Mouse (Mus musculus): ENCODE measurements at regions not wholly inside any gene's neighbourhood (a gene's known extent, or its start where the extent isn't known, plus 50 kb on each side); places are given as distances from the start of the nearest gene placed in this dataset.

DNA sequence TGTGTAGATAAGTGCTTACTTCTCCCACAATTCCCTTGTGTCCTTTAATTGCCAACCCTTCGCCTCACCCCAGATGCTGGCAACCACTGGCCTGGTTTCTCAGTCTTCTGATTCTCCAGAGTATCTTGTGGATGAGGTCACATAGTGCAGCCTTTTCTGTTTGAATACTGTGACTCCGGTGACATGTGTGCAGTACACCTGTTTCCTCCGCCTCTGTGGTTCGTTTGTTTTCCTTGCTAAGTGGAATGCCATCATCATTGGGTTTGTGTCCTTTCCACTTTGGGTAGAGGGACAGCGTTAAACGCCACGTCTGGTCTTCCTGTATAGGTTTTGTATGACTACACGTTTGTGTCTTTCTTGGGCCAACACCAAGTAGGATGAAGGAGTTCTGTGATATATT, 224.9 kb downstream of the Pmp22 start:
- no peaks in the 10 kb centered on the region for H3K36me3 ChIP-seq (ENCODE audit: insufficient read depth, low read length)
- ATAC-seq (ENCODE audit: low FRiP score) (no peak), DNase-seq (ENCODE audit: low spot score) (no peak)
- no peak for TF ChIP-seq CTCF (IDR thresholded peaks at IDR 0.05)
- no peak overlapping the region for H3K9ac ChIP-seq (replicated peaks; ENCODE audit: low read length, poor library complexity, severe bottlenecking)
- no peaks in the 10 kb centered on the region for H3K4me1 ChIP-seq (ENCODE audit: insufficient read depth, low read length)
- no peak overlapping the region for H3K27ac ChIP-seq (ENCODE audit: low read depth, low read length)
- no peaks in the 10 kb centered on the region for H3K27me3 ChIP-seq (ENCODE audit: insufficient read depth, low read length)
- H3K4me3 ChIP-seq (ENCODE audit: low read depth, low read length) = no peak overlapping the region
- no peak overlapping the region for H3K4me2 ChIP-seq (ENCODE audit: low read depth, low read length, poor library complexity, severe bottlenecking)
- no peaks in the 10 kb centered on the region for H3K9me3 ChIP-seq (ENCODE audit: low read length)
- 95% methylated on average over 8 of the region's 8 CpGs for WGBS

DNA sequence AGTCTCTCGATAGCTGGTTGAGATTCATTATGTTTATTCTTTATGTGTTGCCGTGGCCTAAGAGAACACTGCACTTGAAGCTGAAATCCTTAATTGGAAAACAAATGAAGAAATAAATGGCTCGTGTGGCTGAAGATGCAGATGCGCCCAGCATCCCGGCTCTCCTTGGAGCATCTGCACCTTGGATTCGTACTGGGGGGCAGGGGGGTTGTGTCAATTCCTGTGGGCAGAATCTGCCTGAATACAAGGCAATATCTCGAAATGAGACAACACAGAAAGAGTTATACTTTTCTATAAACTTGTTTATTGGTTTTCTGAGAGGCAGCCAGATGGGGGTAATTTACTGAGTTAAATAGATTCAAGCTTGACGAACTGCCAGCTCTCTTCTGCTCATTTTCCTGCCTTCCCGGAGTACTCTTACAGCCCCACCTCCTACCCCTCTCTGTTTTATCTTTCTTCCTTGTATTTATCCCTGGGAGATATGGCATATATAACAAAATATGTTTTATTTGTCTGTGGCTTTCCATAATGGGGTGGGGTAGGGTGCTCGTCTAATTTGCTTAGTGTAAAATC, 229.1 kb downstream of the Pmp22 start:
- Histone ChIP-seq H3K4me3 (ENCODE audit: low read depth, low read length) (no peak overlapping the region), H3K9ac (replicated peaks; ENCODE audit: low read length, poor library complexity, severe bottlenecking) (no peak overlapping the region), H3K27ac (ENCODE audit: low read depth, low read length) (no peak overlapping the region), H3K4me2 (ENCODE audit: low read depth, low read length, poor library complexity, severe bottlenecking) (no peak overlapping the region), H3K27me3 (ENCODE audit: insufficient read depth, low read length) (no peaks in the 10 kb centered on the region), H3K36me3 (ENCODE audit: insufficient read depth, low read length) (no peaks in the 10 kb centered on the region), H3K9me3 (ENCODE audit: low read length) (no peaks in the 10 kb centered on the region), H3K4me1 (ENCODE audit: insufficient read depth, low read length) (no peaks in the 10 kb centered on the region)
- peak; percentile 46 for DNase-seq (ENCODE audit: low spot score)
- no peak for TF ChIP-seq CTCF (IDR thresholded peaks at IDR 0.05)
- no peak for ATAC-seq (ENCODE audit: low FRiP score)
- WGBS = 79% methylated on average over 10 of the region's 10 CpGs

DNA sequence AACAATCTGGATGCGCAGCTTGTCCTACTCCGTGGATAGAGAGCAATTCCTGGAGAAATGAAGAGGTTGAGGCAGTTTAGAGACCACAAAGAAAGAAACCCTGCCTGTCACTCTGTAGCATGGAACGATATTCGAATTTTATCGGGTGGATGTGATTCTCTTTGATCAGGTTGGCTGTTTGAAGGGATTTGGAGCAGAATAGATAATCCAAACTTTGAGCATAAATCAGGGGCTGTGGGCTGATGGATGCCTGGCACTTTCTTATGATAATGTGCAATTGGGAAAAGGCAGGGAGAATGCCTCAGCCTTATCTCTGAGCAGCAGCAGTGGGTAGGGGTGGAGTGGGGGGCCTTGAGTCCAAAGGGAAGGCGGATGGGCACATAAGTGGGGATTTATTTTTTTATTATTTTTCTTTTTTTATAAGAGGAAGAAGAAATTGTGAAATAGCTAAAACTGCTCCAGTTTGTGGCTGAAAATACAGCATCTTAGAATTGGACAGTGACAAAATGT, 239.0 kb downstream of the Pmp22 start:
- Histone ChIP-seq H3K4me1 (ENCODE audit: insufficient read depth, low read length) (no peaks in the 10 kb centered on the region), H3K4me3 (ENCODE audit: low read depth, low read length) (no peak overlapping the region), H3K9ac (replicated peaks; ENCODE audit: low read length, poor library complexity, severe bottlenecking) (no peak overlapping the region), H3K27ac (ENCODE audit: low read depth, low read length) (0 out of 2 replicates have a peak overlapping the region, but pooled peaks have one; percentile 43), H3K9me3 (ENCODE audit: low read length) (no peaks in the 10 kb centered on the region), H3K27me3 (ENCODE audit: insufficient read depth, low read length) (no peaks in the 10 kb centered on the region), H3K36me3 (ENCODE audit: insufficient read depth, low read length) (no peaks in the 10 kb centered on the region), H3K4me2 (ENCODE audit: low read depth, low read length, poor library complexity, severe bottlenecking) (no peak overlapping the region)
- no peak for TF ChIP-seq CTCF (IDR thresholded peaks at IDR 0.05)
- WGBS = 30% methylated on average over 6 of the region's 6 CpGs
- DNase-seq (ENCODE audit: low spot score) (no peak), ATAC-seq (ENCODE audit: low FRiP score) (0 out of 2 replicates have a peak, but pooled peaks have one; percentile 52)

DNA sequence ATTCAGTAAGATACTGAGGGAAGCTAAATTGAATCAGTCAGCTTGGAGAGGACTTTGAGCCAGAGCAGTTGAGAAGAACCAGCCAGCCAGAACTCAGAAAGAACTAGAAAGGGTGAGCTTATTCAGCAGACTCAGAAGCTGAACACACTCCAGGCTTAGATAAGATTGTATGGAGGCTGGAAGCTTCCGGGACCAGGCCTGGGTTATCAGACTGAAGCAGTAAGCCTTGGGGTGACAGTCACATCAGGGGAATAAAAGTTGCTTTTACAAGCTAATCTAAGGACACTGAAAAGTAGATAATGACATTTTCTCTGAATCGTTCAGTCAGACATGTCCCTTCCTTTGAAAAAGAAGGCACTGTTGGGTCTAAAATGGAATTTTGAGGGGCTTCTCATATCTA, 240.7 kb downstream of the Pmp22 start:
- Histone ChIP-seq H3K9me3 (ENCODE audit: low read length) (no peaks in the 10 kb centered on the region), H3K36me3 (ENCODE audit: insufficient read depth, low read length) (no peaks in the 10 kb centered on the region), H3K4me3 (ENCODE audit: low read depth, low read length) (no peak overlapping the region), H3K4me1 (ENCODE audit: insufficient read depth, low read length) (no peaks in the 10 kb centered on the region), H3K9ac (replicated peaks; ENCODE audit: low read length, poor library complexity, severe bottlenecking) (no peak overlapping the region), H3K27ac (ENCODE audit: low read depth, low read length) (no peak overlapping the region), H3K27me3 (ENCODE audit: insufficient read depth, low read length) (no peaks in the 10 kb centered on the region), H3K4me2 (ENCODE audit: low read depth, low read length, poor library complexity, severe bottlenecking) (no peak overlapping the region)
- no peak for TF ChIP-seq CTCF (IDR thresholded peaks at IDR 0.05)
- ATAC-seq (ENCODE audit: low FRiP score) (no peak), DNase-seq (ENCODE audit: low spot score) (no peak)
- WGBS = 71% methylated on average over 2 of the region's 2 CpGs

DNA sequence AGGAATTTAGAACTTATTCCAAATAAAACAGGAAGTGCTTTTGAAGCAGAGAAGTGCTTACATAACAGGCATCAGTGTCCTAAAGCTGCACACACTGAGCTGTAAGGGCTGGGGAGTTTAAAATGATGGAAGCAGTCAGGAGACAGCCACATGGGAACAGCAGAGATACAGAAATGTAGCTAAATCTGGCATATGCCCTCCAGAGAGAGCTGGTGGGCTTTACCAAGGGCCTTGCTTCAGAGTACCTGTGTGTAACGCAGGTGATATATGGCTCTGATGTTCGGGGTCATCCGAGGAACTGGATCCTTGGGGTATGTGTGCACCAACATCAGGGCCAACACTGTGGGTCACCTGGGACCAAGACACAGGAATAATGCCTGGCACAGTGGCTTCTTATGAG, 247.5 kb downstream of the Pmp22 start:
- DNase-seq (ENCODE audit: low spot score) = no peak
- Histone ChIP-seq H3K4me1 (ENCODE audit: insufficient read depth, low read length) (no peaks in the 10 kb centered on the region), H3K9me3 (ENCODE audit: low read length) (no peaks in the 10 kb centered on the region), H3K27ac (ENCODE audit: low read depth, low read length) (no peak overlapping the region), H3K27me3 (ENCODE audit: insufficient read depth, low read length) (no peaks in the 10 kb centered on the region), H3K9ac (replicated peaks; ENCODE audit: low read length, poor library complexity, severe bottlenecking) (no peak overlapping the region), H3K4me3 (ENCODE audit: low read depth, low read length) (no peak overlapping the region), H3K36me3 (ENCODE audit: insufficient read depth, low read length) (no peaks in the 10 kb centered on the region), H3K4me2 (ENCODE audit: low read depth, low read length, poor library complexity, severe bottlenecking) (no peak overlapping the region)
- no peak for TF ChIP-seq CTCF (IDR thresholded peaks at IDR 0.05)
- ATAC-seq (ENCODE audit: low FRiP score) = no peak
- WGBS = 94% methylated on average over 3 of the region's 3 CpGs

DNA sequence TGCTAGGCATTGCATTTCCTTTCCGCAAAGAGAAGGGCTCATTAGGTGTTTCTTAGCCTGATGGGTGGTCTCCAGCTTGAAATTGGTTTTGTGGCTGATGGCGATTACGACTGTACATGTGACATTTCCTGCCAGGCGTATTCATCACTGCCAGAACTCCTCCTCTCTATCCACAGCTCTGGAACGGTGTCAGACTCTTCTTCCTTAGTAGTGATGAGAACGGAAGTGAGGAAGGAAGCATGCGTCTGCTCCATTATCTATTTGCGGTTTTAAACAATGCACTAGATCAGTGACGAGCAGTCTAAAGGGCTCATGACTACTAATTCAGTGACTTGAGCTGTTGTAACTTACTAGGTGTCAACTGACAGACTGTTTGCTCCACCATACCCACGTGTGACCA, 248.2 kb downstream of the Pmp22 start:
- Histone ChIP-seq H3K4me3 (ENCODE audit: low read depth, low read length) (no peak overlapping the region), H3K9me3 (ENCODE audit: low read length) (no peaks in the 10 kb centered on the region), H3K4me2 (ENCODE audit: low read depth, low read length, poor library complexity, severe bottlenecking) (no peak overlapping the region), H3K36me3 (ENCODE audit: insufficient read depth, low read length) (no peaks in the 10 kb centered on the region), H3K27me3 (ENCODE audit: insufficient read depth, low read length) (no peaks in the 10 kb centered on the region), H3K4me1 (ENCODE audit: insufficient read depth, low read length) (no peaks in the 10 kb centered on the region), H3K27ac (ENCODE audit: low read depth, low read length) (no peak overlapping the region), H3K9ac (replicated peaks; ENCODE audit: low read length, poor library complexity, severe bottlenecking) (no peak overlapping the region)
- no peak for DNase-seq (ENCODE audit: low spot score)
- no peak for ATAC-seq (ENCODE audit: low FRiP score)
- 70% methylated on average over 10 of the region's 10 CpGs for WGBS
- TF ChIP-seq CTCF (IDR thresholded peaks at IDR 0.05) = no peak
